Mouse (Mus musculus) large intestine, adult 2 months (tissue): ENCODE measurements around the gene Olfr1449. TPM values are rescaled to one million over a fixed set of nuclear protein-coding genes. Genes with fewer than 3 reads are reported as not detected.
"Not testable (repeated sequence)": the region's sequence is repeated elsewhere in the genome, so short reads cannot be mapped to it uniquely, and the experiment has no call there.

Experiments used
- DNase-seq: peaks from one replicate; pipeline ENCODE4 v3.0.0-alpha.2; 2012; ENCODE audit warnings: low read depth, low spot score
- WGBS: fragments of 180-500 bp; shearing (Covaris S2); methylation state at CpG from one replicate; pipeline ENCODE4 v1.1.7; 2018; 5-methylcytosine and 5-hydroxymethylcytosine counted together
- polyA plus RNA-seq: library from polyadenylated mRNA; depleted of rRNA; stranded (reverse); fragments of >200 nt; gene quantifications from 2 replicates; pipeline ENCODE4 v1.2.3, GENCODE M21; 2012; rRNA removed

Olfr1449 gene
- polyA plus RNA-seq, result 0.09 TPM in 1 of 2 replicates, not detected in the other

DNA sequence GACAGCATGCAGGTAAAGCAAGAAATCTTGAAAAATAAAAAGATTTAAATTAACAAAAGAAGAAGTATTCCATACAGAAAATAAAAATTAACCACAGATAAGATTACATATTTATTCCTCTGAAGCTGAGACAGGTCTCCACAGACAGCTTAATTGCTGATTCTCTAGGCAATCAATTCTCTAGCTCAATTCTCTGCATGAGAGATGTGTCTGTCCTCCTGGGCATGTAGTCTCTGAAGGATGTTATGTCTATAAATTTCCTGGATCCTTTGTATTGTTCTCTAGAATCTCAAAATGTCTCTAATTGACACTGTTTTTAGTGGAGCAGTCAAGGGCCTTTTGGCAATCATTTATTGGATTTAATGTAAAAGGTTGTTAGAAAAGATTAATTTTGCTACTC lies at the start of gene Olfr1449:
Gene Olfr1449 (plus strand): TSS at position 301 of the 400 bp plus-strand sequence.
- no peak for DNase-seq

DNA sequence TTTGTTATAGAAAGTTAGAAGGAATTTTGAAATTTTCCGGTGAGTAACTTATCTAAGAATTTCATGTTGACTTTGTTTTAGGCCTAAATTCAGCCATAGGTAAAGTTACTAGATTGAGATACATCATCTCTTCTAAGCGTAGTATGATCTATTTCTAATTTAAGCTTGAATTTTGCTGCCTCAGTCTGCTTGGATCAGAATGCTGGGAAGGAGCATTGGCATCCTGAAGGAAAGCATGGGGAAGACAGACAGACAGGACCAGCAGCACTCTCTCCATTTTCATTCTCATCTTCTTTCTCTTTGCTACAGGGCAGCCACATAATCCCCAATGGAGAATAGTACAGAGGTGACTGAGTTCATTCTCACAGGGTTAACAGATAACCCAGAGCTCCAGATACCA lies 47.1 kb upstream of the Olfr1449 start, which contains the start of gene Olfr1445:
Gene Olfr1445 (plus strand): TSS at position 301 of the 400 bp plus-strand sequence.
- no peak for DNase-seq
- 86% methylated on average over 2 of the region's 2 CpGs for WGBS

DNA sequence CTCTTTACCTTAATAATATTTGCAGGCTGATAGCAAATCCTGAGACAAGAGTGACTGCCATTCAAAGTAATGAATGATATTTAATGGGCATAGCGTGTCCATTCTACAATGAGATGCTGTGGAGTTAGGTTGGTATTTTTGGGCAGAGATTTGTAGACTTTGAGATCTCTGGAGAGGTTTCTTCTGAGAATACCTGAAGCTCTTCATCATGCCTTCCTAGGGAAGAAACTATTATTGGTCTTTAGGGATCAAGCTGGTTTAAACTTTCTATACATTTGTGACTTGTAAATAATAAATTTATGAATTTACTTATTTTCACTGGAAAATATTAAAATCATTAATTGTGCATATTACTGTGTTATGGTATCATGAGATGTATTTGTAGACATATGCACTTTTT lies 37.2 kb upstream of the Olfr1449 start, which contains the start of gene Olfr1446:
Gene Olfr1446 (minus strand): TSS at position 101 of the 400 bp plus-strand sequence.
- WGBS, result 85% methylated on average over 1 of the region's 1 CpGs
- no peak for DNase-seq

DNA sequence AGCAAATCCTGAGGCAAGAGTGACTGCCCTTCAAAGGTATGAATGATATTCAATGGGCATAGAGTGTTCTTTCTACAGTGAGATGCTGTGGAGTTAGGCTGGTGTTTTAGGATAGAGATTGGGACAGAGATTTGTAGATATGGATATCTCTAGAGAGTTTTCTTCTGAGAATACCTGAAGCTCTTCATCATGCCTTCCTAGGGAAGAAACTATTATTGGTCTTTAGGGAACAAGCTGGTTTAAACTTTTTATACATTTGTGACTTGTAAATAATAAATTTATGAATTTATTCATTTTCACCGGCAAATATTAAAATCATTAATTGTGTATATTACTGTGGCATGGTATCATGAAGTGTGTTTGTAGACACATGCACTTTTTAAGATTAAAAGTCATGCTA lies 27.0 kb upstream of the Olfr1449 start, which contains the start of gene Olfr1447:
Gene Olfr1447 (minus strand): TSS at position 101 of the 400 bp plus-strand sequence.
- 92% methylated on average over 1 of the region's 1 CpGs for WGBS
- DNase-seq, result no peak

DNA sequence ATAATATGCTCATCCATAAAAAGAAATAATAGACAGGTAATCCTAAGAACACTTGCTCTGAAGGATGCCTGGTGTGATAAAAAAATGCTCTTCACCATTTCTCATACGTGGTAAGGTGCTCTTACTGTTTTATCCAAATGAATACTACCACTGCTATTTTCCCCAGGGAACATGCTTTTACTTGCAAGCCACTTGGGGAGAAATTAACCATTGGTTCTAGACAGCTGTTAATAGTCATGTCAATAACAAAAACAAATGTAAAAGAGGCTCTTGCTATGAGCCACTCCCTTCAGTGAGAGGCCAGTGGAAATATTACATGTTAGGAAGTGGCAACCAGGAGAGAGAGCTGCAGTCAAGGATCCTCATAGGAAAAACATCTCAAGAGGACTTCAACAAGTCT lies 6.3 kb upstream of the Olfr1449 start, which contains the start of gene Olfr1448:
Gene Olfr1448 (minus strand): TSS at position 101 of the 400 bp plus-strand sequence.
- 57% methylated on average over 1 of the region's 1 CpGs for WGBS
- DNase-seq, result no peak

DNA sequence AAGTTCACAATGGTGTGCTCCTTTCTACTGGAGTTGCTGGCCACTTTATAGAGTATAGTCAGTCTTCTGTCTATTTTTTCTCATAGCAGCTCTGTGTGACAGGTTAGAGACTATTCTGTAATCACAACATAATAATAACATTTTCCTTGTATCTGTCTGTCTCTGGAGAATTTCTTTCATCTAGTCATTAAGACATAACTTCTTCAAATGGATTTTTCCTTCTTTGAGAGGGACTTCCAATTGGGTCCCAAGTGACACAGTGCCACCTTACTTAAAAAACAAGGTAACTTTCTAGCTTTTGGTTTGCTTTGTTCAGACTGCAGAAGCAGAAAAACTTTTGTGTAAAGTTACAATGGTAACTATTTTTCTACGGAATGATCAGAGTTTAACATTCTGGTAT lies 19.3 kb downstream of the Olfr1449 start, which contains the start of gene Olfr1450:
Gene Olfr1450 (plus strand): TSS at position 301 of the 400 bp plus-strand sequence.
- WGBS, result 85% methylated on average over 1 of the region's 1 CpGs
- no peak for DNase-seq

DNA sequence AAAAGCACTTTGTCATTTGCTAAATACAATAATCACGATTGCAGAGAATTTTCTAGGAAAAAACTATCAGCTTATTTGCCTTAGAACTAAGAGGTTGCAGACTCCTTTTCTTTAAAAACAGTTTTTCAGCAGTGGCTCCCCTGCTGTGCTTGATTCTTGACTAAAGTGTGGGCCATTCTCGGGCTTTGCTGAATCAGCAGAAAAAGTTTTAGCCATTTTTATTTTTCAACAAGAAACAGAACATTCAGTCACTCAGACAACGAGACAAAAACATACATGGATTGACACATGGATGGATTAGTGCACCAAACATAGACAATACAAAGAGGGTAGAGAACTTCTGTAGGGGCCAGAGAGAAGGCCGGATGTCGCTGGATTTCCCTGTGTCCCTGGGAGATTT lies 39.4 kb downstream of the Olfr1449 start:
- not testable (repeated sequence) for DNase-seq
- 78% methylated on average over 5 of the region's 5 CpGs for WGBS

Other genes with a start within 250 kb of the Olfr1449 start
- gene Keg1, start 235.1 kb upstream of the Olfr1449 start, polyA plus RNA-seq, result not detected in 2 replicates
- gene Cntf, start 165.2 kb upstream of the Olfr1449 start, polyA plus RNA-seq, result 2.0 TPM in 2 replicates
- gene Zfp91, start 134.7 kb upstream of the Olfr1449 start, polyA plus RNA-seq, result 9.5 and 13.0 TPM in 2 replicates
- gene Lpxn, start 134.6 kb upstream of the Olfr1449 start, polyA plus RNA-seq, result 10.5 and 11.6 TPM in 2 replicates
- not detected in 2 replicates for gene Gm5244, start 84.2 kb upstream of the Olfr1449 start, polyA plus RNA-seq
- gene Olfr1444, start 73.6 kb upstream of the Olfr1449 start, polyA plus RNA-seq, result not detected in 2 replicates
- gene Olfr1445, start 47.0 kb upstream of the Olfr1449 start, polyA plus RNA-seq, result not detected in 2 replicates
- not detected in 2 replicates for gene Olfr1446, start 37.3 kb upstream of the Olfr1449 start, polyA plus RNA-seq
- not detected in 2 replicates for gene Olfr1447, start 27.1 kb upstream of the Olfr1449 start, polyA plus RNA-seq
- gene Olfr1448, start 6.4 kb upstream of the Olfr1449 start, polyA plus RNA-seq, result not detected in 2 replicates
- gene Olfr1450, start 19.4 kb downstream of the Olfr1449 start, polyA plus RNA-seq, result not detected in 2 replicates
- gene Olfr1451, start 64.2 kb downstream of the Olfr1449 start, polyA plus RNA-seq, result not detected in 2 replicates
- not detected in 2 replicates for gene Olfr1453, start 97.5 kb downstream of the Olfr1449 start, polyA plus RNA-seq
- gene Olfr1454, start 129.8 kb downstream of the Olfr1449 start, polyA plus RNA-seq, result not detected in 2 replicates
- not detected in 2 replicates for gene Olfr1457, start 167.1 kb downstream of the Olfr1449 start, polyA plus RNA-seq
- not detected in 2 replicates for gene Olfr1458, start 175.9 kb downstream of the Olfr1449 start, polyA plus RNA-seq
- not detected in 2 replicates for gene Olfr1459, start 218.7 kb downstream of the Olfr1449 start, polyA plus RNA-seq
- not detected in 2 replicates for gene Olfr1461, start 232.2 kb downstream of the Olfr1449 start, polyA plus RNA-seq